Mouse (Mus musculus) colon, adult 2 months (tissue): ENCODE results near the gene Srp14. TPM values are rescaled to one million over a fixed set of nuclear protein-coding genes. Genes with fewer than 3 reads are reported as not detected.

ENCODE experiments used
- polyA plus RNA-seq: library from polyadenylated mRNA; depleted of rRNA; stranded (reverse); fragments of >200 nt; gene quantifications from 2 replicates; pipeline ENCODE4 v1.2.3, GENCODE M21; 2012; rRNA removed

The Srp14 gene
- polyA plus RNA-seq, result 29.8 and 32.1 TPM in 2 replicates

GRCm38 (mm10) chr2:118479550-118479909, at the start of gene Srp14:
Gene Srp14, minus strand, starts transcription at chr2:118479711.

Other genes starting within 250 kb of the Srp14 start
- gene Fsip1, start 222.7 kb downstream of the Srp14 start, polyA plus RNA-seq, result not detected in 2 replicates
- 0.54 and 0.59 TPM in 2 replicates for gene Gpr176, start 106.3 kb downstream of the Srp14 start, polyA plus RNA-seq
- 10.1 and 11.5 TPM in 2 replicates for gene Eif2ak4, start 91.1 kb downstream of the Srp14 start, polyA plus RNA-seq
- 7.2 and 12.8 TPM in 2 replicates for gene Bmf, start 70.0 kb upstream of the Srp14 start, polyA plus RNA-seq
- gene Bub1b, start 118.5 kb upstream of the Srp14 start, polyA plus RNA-seq, result 4.3 and 5.6 TPM in 2 replicates
- 1.6 and 2.7 TPM in 2 replicates for gene Pak6, start 183.6 kb upstream of the Srp14 start, polyA plus RNA-seq
- gene Ankrd63, start 224.3 kb upstream of the Srp14 start, polyA plus RNA-seq, result 0.32 and 0.48 TPM in 2 replicates
- 3.3 and 3.6 TPM in 2 replicates for gene Plcb2, start 248.7 kb upstream of the Srp14 start, polyA plus RNA-seq